Mouse (Mus musculus) heart, adult 2 months (tissue): ENCODE measurements at regions not wholly inside any gene's neighbourhood (a gene's known extent, or its start where the extent isn't known, plus 50 kb on each side); places are given as distances from the start of the nearest gene placed in this dataset.

ENCODE experiments used
- CTCF ChIP-seq: fragments of 200-600 bp; IDR thresholded peaks from 2 replicates; pipeline ENCODE4 v1.8.1; 2022; ENCODE audit warnings: antibody characterized with exemption, mild to moderate bottlenecking, moderate library complexity
- EP300 ChIP-seq: fragments of 200-500 bp; IDR thresholded peaks from 2 replicates; pipeline ENCODE4 v1.6.1; 2011; ENCODE audit warnings: low read depth, low read length, control low read depth; ENCODE audit not compliant: insufficient read depth
- POLR2A ChIP-seq: fragments of 200-500 bp; IDR thresholded peaks from 2 replicates; pipeline ENCODE4 v1.6.1; 2011; ENCODE audit warnings: mild to moderate bottlenecking, low read depth, low read length, control low read depth; ENCODE audit not compliant: insufficient read depth

GRCm38 (mm10) chr19:21942286-21942685 is 164.1 kb downstream of the Cemip2 start:
- TF ChIP-seq POLR2A, result peak; percentile 31; the same call in 1 of the 2 replicates
- TF ChIP-seq CTCF, result no peak
- no peak for TF ChIP-seq EP300
